Mouse (Mus musculus): ENCODE results near the gene Eef2. TPM values are rescaled to one million over a fixed set of nuclear protein-coding genes. Genes with fewer than 3 reads are reported as not detected.

Gene Eef2
- polyA plus RNA-seq (2015; fragmentation: Nextera tagmentation; extraction: Ambion mirVana), result 532 and 536 TPM in 2 replicates

- under 1% methylated on average over 77 of the region's 77 CpGs for WGBS
- H3K4me1 ChIP-seq (replicated peaks), result peaks cover 67% of the 10 kb centered on the region
- H3K9ac ChIP-seq, result peak within 1 kb of the TSS; percentile 91
- H3K9me3 ChIP-seq, result no peaks in the 10 kb centered on the region
- H3K4me3 ChIP-seq, result peak within 1 kb of the TSS; percentile 89
- peak within 1 kb of the TSS; percentile 90 for H3K27ac ChIP-seq (replicated peaks)
- no peaks in the 10 kb centered on the region for H3K27me3 ChIP-seq
- peak within 1 kb of the TSS; percentile 83 for H3K4me2 ChIP-seq
- peaks cover 42% of the 10 kb centered on the region for H3K36me3 ChIP-seq
- peak; percentile 78 for ATAC-seq (ENCODE audit: low FRiP score, low read depth)
Measured at GRCm38 (mm10) chr10:81176466-81177271, at the start of gene Eef2. Gene Eef2 (plus strand): TSS chr10:81176631.

- Histone ChIP-seq H3K27ac (replicated peaks) (no peak overlapping the region), H3K4me2 (no peak overlapping the region), H3K9ac (no peak overlapping the region), H3K36me3 (no peaks in the 10 kb centered on the region), H3K9me3 (no peaks in the 10 kb centered on the region), H3K4me3 (peak overlapping the region; percentile 96; the same call in 1 of the 2 replicates), H3K4me1 (replicated peaks) (peaks cover 31% of the 10 kb centered on the region), H3K27me3 (peaks cover 46% of the 10 kb centered on the region)
- WGBS, result 3% methylated on average over 16 of the region's 16 CpGs
- no peak for ATAC-seq (ENCODE audit: low FRiP score, low read depth)
Measured at GRCm38 (mm10) chr10:81134181-81134587, 42.2 kb upstream of the Eef2 start.

- Histone ChIP-seq H3K4me1 (replicated peaks) (peaks cover 35% of the 10 kb centered on the region), H3K27me3 (peaks cover 40% of the 10 kb centered on the region), H3K27ac (replicated peaks) (peak within 1 kb of the TSS; percentile 98), H3K4me2 (peak within 1 kb of the TSS; percentile 97), H3K36me3 (no peaks in the 10 kb centered on the region), H3K4me3 (peak within 1 kb of the TSS; percentile 96), H3K9ac (peak within 1 kb of the TSS; percentile 96), H3K9me3 (no peaks in the 10 kb centered on the region)
- WGBS, result 1% methylated on average over 40 of the region's 41 CpGs
- no peak for ATAC-seq (ENCODE audit: low FRiP score, low read depth)
Measured at GRCm38 (mm10) chr10:81134966-81135681, 41.3 kb upstream of the Eef2 start, which contains the start of gene Zbtb7a. Gene Zbtb7a (plus strand): TSS chr10:81135220.

GRCm38 (mm10) chr10:81135831-81136705 is 40.4 kb upstream of the Eef2 start:
- Histone ChIP-seq H3K36me3 (no peaks in the 10 kb centered on the region), H3K27me3 (peaks cover 32% of the 10 kb centered on the region), H3K9me3 (no peaks in the 10 kb centered on the region), H3K27ac (replicated peaks) (peak overlapping the region; percentile 98), H3K4me3 (peak overlapping the region; percentile 96), H3K4me1 (replicated peaks) (peaks cover 44% of the 10 kb centered on the region), H3K9ac (peak overlapping the region; percentile 96), H3K4me2 (peak overlapping the region; percentile 97)
- peak; percentile 7; the same call in 1 of the 2 replicates for ATAC-seq (ENCODE audit: low FRiP score, low read depth)
- WGBS, result under 1% methylated on average over 67 of the region's 86 CpGs

- H3K36me3 ChIP-seq, result no peaks in the 10 kb centered on the region
- peaks cover 51% of the 10 kb centered on the region for H3K4me1 ChIP-seq (replicated peaks)
- peak; percentile 44 for ATAC-seq (ENCODE audit: low FRiP score, low read depth)
- H3K27ac ChIP-seq (replicated peaks), result peak overlapping the region; percentile 98
- peak overlapping the region; percentile 96 for H3K9ac ChIP-seq
- WGBS, result under 1% methylated on average over 40 of the region's 50 CpGs
- peaks cover 30% of the 10 kb centered on the region for H3K27me3 ChIP-seq
- peak overlapping the region; percentile 96 for H3K4me3 ChIP-seq
- peak overlapping the region; percentile 97 for H3K4me2 ChIP-seq
- no peaks in the 10 kb centered on the region for H3K9me3 ChIP-seq
Measured at GRCm38 (mm10) chr10:81136706-81137231, 39.7 kb upstream of the Eef2 start.

- Histone ChIP-seq H3K4me1 (replicated peaks) (peaks cover 58% of the 10 kb centered on the region), H3K4me2 (peak overlapping the region; percentile 97)
- peak; percentile 92 for ATAC-seq (ENCODE audit: low FRiP score, low read depth)
Measured at GRCm38 (mm10) chr10:81137252-81138130, 38.9 kb upstream of the Eef2 start.

GRCm38 (mm10) chr10:81138131-81138782 is 38.2 kb upstream of the Eef2 start:
- under 1% methylated on average over 23 of the region's 24 CpGs for WGBS
- Histone ChIP-seq H3K36me3 (no peaks in the 10 kb centered on the region), H3K27me3 (peaks cover 24% of the 10 kb centered on the region), H3K9me3 (no peaks in the 10 kb centered on the region), H3K27ac (replicated peaks) (peak overlapping the region; percentile 84), H3K4me2 (peak overlapping the region; percentile 97), H3K9ac (peak overlapping the region; percentile 85), H3K4me1 (replicated peaks) (peaks cover 64% of the 10 kb centered on the region), H3K4me3 (peak overlapping the region; percentile 96)
- no peak for ATAC-seq (ENCODE audit: low FRiP score, low read depth)

More at GRCm38 (mm10) chr10:81137252-81138130, 38.9 kb upstream of the Eef2 start:
- H3K27me3 ChIP-seq, result peaks cover 30% of the 10 kb centered on the region
- peak overlapping the region; percentile 98 for H3K27ac ChIP-seq (replicated peaks)
- peak overlapping the region; percentile 85 for H3K9ac ChIP-seq
- H3K4me3 ChIP-seq, result peak overlapping the region; percentile 96
- 1% methylated on average over 68 of the region's 89 CpGs for WGBS
- H3K9me3 ChIP-seq, result no peaks in the 10 kb centered on the region
- no peaks in the 10 kb centered on the region for H3K36me3 ChIP-seq

- 64% methylated on average over 11 of the region's 11 CpGs for WGBS
- H3K9me3 ChIP-seq, result no peaks in the 10 kb centered on the region
- H3K9ac ChIP-seq, result peak overlapping the region; percentile 85
- peak overlapping the region; percentile 84; the same call in 1 of the 2 replicates for H3K27ac ChIP-seq (replicated peaks)
- peaks cover 5% of the 10 kb centered on the region for H3K36me3 ChIP-seq
- peak overlapping the region; percentile 97 for H3K4me2 ChIP-seq
- no peak for ATAC-seq (ENCODE audit: low FRiP score, low read depth)
- H3K4me3 ChIP-seq, result peak overlapping the region; percentile 96
- peaks cover 64% of the 10 kb centered on the region for H3K4me1 ChIP-seq (replicated peaks)
- H3K27me3 ChIP-seq, result peaks cover 17% of the 10 kb centered on the region
Measured at GRCm38 (mm10) chr10:81138821-81139528, 37.5 kb upstream of the Eef2 start.

- no peak for ATAC-seq (ENCODE audit: low FRiP score, low read depth)
- Histone ChIP-seq H3K36me3 (peaks cover 10% of the 10 kb centered on the region), H3K9ac (peak overlapping the region; percentile 4; the same call in 1 of the 2 replicates), H3K4me3 (peak overlapping the region; percentile 96; the same call in 1 of the 2 replicates), H3K27ac (replicated peaks) (no peak overlapping the region), H3K4me2 (peak overlapping the region; percentile 97), H3K9me3 (no peaks in the 10 kb centered on the region), H3K4me1 (replicated peaks) (peaks cover 64% of the 10 kb centered on the region), H3K27me3 (peaks cover 12% of the 10 kb centered on the region)
- 68% methylated on average over 4 of the region's 4 CpGs for WGBS
Measured at GRCm38 (mm10) chr10:81139529-81139846, 36.9 kb upstream of the Eef2 start.

Measured in hindbrain, embryonic 15.5 days (tissue).